Mouse (Mus musculus) common myeloid progenitor, adult 5-6 weeks (primary cell): ENCODE results near the gene Fibcd1. TPM values are rescaled to one million over a fixed set of nuclear protein-coding genes. Genes with fewer than 3 reads are reported as not detected.

Experiments
- ATAC-seq: replicated peaks from 2 replicates; pipeline ENCODE4 v1.8.0; 2016; ENCODE audit warnings: low read depth, mild to moderate bottlenecking, moderate TSS enrichment, inconsistent platforms; ENCODE audit not compliant: poor library complexity, severe bottlenecking
- total RNA-seq: library from RNA; stranded (forward); fragments of 200-1000, 187-1606 nt; gene quantifications from 2 replicates; pipeline ENCODE4 v1.2.3, GENCODE M21; 2017

Fibcd1 gene
- total RNA-seq, result not detected in 2 replicates

DNA sequence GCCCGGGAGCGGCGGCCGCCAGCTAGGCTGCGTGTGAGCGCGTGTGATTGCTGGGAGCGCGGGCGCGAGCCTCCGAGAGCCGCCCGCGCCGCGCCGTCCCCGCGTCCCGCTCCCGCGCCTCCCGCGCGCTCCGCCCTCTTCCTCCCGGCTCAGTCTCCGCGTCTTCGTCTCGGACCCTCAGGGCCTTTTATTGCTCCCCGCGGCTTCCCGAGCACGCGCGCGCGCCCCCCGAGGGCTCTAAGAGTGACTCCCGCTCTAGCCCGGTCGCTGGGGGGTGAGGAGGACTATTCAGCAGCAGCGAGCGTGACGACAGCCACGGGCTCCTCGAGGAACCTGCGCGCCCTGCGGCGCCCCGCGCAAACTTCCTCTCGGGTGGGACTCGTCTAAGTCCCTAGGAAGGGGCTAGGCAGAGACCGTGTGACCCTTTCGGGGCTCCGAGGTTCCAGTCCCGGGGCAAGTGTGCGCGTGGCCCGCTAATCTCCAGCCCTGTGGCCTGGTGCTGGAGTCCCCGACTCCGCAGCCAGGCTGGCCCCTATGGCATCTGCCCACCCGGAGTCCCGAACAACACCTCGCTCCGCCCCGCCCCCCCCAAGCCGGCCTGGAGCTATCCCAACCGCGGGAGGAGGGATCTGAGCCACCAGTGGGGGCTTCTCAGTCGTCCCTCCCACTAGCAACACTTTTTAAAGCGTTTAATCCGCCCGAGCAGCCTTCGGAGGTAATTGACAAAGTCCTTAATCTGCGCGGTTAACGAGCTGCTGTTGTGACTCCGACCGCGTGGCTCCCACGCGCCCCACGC, at the start of gene Fibcd1:
Gene Fibcd1 (minus strand): TSS at position 110 of the 796 bp plus-strand sequence.
- 0 out of 2 replicates have a peak, but pooled peaks have one; percentile 11 for ATAC-seq

GRCm38 (mm10) chr2:31894221-31894870, 48.5 kb upstream of the Fibcd1 start:
- ATAC-seq, result no peak

DNA sequence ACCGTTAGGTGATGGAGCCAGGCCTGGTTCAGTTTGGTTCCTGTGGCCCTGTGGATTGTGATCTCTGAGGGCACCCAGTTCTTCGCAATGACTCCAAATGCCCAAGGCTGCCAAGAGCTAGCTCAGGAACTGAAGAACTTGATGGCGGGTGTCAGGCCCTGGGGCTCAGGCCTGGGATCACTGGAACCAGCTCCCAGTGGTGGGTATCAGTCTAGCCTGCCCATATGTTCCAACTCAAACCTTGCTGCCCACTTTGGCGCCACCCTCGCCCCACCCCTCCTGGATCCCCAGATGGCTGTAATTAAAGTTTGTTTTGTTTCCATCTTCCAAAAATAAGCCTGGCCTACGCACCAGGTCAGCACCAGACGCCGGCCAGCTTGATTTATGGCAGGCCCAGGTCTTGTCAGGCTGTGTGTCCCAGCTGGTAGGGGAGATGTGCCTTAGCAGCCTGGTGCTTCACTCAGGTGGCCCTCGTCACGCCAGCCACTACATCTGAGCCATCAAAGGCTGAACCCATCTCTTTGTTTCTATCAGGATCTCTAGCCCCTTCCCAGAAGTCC, 47.4 kb upstream of the Fibcd1 start:
- no peak for ATAC-seq

GRCm38 (mm10) chr2:31891219-31891618, 45.4 kb upstream of the Fibcd1 start:
- no peak for ATAC-seq

- no peak for ATAC-seq
Measured at GRCm38 (mm10) chr2:31888871-31889270, 43.1 kb upstream of the Fibcd1 start.

- peak; percentile 80 for ATAC-seq
Measured at GRCm38 (mm10) chr2:31887030-31887429, 41.2 kb upstream of the Fibcd1 start, which contains the start of gene Lamc3. Lamc3 (plus strand) TSS chr2:31887291.

DNA sequence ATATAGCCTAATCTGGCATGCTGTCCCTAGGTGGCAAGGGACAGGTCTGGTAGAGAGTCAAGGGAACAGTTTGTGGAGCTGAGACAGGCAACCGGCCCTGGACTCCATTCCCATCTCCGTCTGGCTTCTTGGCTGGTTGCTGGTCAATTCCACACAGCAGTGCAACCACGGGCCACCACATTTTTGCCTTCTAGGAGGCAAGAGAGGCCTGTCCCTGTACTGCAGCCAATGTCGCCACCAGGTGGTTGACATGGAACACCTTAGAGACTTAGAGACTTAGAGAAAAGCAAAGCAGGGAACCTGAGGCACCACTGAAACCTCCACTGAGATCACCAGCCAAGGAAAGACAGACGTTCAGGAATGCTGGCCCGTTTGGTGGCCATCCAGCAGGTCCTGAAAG, 39.0 kb upstream of the Fibcd1 start:
- peak; percentile 53 for ATAC-seq

- no peak for ATAC-seq
Measured at GRCm38 (mm10) chr2:31883061-31883460, 37.3 kb upstream of the Fibcd1 start.

DNA sequence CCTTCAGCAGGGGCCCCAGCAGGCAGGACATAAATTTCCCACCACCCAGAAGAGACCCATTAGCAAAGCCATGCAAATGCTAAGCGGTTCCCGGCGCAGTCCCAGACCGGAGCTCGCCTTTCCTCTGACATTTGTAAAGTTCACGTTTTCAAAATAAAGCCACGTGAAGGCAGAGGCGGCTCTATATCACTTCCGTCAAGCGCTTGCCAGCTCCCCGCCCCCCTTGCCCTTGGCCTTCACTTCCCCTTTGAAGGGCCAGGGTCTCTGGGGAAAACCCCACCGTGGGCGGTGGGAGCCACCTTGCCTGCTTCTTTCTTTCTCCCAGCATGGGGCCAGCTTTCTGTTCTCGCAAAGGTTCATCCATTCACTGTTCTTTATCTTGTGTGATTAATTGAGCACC, 35.1 kb upstream of the Fibcd1 start:
- ATAC-seq, result peak; percentile 29

DNA sequence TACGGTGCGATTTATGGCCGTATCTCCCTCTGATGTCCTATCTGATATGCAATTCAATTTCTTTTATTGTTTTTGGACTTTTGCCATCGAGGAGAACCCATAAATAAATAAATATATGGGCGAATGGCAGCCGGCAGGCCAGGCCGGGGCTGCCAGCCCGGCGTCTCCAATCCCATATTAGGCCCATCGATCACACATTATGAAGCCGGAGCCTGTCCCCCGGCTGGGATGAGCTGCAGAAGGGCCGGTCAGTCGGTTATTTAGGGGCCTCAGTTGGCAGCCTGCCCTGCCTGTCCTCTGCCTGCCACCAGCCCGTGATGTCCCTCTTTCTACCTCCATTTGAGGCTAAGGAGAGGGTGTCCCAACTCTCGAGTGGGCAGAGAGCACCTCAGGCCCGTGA, 32.8 kb upstream of the Fibcd1 start:
- no peak for ATAC-seq

DNA sequence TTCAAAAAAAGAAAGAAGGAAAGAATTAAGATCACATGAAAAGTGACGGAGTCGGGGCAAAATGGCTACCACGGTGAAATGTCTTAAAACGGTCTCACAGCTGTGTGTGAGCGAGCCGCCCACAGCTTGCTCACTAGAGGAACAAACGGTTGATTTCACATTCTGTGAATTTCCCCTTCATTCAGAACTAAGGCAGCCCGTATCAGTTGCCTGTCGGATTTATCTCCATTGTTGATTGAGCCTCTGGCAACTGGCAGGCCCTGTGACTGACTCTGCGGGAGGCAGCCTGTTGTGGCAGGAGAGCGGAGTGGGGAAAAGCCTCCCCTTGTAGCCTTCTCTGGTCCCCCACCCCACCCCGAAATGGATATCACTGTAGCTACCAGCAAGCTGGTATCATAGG, 30.6 kb upstream of the Fibcd1 start:
- no peak for ATAC-seq

DNA sequence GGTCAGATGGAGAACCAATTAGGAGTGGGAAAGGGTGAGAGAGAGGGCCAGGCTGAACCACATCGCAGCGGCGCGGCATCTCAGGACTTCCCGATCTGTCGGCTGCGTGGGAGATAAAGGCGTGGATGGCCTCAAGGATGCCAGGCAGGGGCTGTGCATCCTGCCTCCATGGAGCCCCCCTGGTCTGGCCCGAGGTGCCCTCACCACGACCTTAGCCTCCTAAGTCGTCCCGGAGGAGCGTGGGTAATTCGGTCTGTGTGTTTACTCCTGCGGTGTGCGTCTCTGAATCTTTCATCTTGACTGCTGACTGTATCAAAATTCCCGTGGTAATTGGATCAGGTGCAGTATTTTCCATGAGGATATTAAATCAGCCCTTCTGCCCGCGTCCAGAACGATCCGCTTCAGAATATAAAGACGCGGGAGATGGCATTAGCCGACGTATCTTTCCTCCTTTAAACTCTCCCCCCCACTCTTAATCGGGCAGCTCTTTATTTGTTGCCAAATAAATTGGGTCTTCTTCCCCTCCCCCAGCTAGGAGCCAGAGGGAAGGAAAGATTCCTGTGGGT, 28.6 kb upstream of the Fibcd1 start:
- no peak for ATAC-seq

DNA sequence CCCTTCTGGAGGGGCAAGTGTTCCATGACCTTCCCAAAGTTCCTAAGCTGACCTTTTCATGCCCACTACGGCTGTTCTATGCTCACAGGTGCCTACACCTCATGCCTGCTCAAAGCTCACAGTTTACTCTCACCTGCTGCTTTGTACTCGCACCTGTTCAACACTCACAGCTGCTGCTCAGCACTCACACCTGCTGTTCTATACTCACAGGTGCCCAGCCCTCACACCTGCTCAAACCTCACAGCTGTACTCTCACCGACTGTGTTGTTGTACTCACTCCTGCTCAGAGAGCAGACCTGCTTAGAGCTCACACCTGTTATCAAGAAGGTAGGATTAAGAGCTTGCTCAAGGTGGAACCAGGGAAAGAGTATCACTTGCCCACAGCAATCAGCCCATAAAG, 24.9 kb upstream of the Fibcd1 start:
- ATAC-seq, result no peak

DNA sequence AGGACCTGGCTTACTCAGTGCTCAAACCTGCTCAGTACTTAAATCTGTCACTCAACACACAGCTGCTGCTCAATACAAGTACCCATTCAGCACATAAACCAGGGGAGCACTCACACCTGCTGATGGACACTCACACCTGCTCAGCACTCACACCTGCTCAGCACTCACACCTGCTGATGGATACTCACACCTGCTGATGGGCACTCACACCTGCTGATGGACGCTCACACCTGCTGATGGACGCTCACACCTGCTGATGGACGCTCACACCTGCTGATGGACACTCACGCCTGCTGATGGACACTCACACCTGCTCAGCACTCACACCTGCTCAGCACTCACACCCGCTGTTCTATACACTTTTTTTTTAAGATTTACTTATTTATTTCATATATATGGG, 23.9 kb upstream of the Fibcd1 start:
- no peak for ATAC-seq

- ATAC-seq, result no peak
Measured at GRCm38 (mm10) chr2:31868538-31869164, 22.8 kb upstream of the Fibcd1 start.

GRCm38 (mm10) chr2:31867773-31868537, 22.1 kb upstream of the Fibcd1 start:
- no peak for ATAC-seq

DNA sequence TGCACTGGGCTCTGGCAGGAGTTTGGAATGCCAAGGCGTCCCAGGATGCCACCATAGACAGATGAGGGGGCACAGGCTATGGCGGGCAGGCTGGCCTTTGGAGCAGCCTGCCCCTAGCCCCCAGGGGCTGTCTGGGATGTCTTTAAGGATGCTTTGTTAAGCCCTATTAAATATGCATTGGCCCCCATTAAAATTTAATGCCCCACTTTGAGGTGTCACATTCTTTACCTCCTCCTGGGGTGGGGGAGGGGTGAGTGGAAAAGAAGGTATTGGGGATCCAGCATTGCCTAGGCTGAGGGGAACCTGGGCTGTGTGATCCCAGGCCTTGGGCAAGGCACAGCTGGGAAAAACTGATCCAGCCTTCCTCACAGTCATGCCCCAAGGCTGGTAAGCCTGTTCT, 20.0 kb upstream of the Fibcd1 start:
- ATAC-seq, result no peak

DNA sequence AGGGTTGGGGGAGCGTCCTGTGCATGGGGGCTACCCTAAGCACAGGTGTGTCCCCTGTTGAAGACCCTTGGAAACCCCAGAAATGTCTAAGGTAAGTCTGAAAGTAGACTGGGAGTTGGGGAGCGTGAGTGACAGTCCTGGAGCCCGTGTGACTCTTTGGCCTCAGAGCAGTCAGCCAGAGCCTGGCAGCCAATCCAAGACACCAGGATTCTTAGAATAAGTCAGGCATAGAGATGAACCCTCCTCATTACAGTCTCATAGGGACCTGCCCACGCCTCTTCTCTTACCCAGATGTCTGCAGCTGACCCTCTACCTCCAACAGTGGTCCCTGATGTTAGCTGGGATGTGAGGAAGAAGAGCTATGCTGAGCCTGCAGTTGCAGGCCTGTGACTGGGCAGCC, 19.5 kb upstream of the Fibcd1 start:
- no peak for ATAC-seq

- no peak for ATAC-seq
Measured at GRCm38 (mm10) chr2:31864891-31865290, 19.1 kb upstream of the Fibcd1 start.

GRCm38 (mm10) chr2:31863766-31864165, 18.0 kb upstream of the Fibcd1 start:
- ATAC-seq, result no peak
